Mouse (Mus musculus) lung, postnatal 0 days (tissue): ENCODE data around the gene Impdh1.

Source experiments
- CTCF ChIP-seq: IDR thresholded peaks from 2 replicates; pipeline ENCODE4 v1.5.1; 2016; ENCODE audit warnings: antibody characterized with exemption, mild to moderate bottlenecking
- EP300 ChIP-seq: IDR thresholded peaks from 2 replicates; pipeline ENCODE4 v1.6.1; 2016; ENCODE audit warnings: antibody characterized with exemption, mild to moderate bottlenecking, control low read depth

DNA sequence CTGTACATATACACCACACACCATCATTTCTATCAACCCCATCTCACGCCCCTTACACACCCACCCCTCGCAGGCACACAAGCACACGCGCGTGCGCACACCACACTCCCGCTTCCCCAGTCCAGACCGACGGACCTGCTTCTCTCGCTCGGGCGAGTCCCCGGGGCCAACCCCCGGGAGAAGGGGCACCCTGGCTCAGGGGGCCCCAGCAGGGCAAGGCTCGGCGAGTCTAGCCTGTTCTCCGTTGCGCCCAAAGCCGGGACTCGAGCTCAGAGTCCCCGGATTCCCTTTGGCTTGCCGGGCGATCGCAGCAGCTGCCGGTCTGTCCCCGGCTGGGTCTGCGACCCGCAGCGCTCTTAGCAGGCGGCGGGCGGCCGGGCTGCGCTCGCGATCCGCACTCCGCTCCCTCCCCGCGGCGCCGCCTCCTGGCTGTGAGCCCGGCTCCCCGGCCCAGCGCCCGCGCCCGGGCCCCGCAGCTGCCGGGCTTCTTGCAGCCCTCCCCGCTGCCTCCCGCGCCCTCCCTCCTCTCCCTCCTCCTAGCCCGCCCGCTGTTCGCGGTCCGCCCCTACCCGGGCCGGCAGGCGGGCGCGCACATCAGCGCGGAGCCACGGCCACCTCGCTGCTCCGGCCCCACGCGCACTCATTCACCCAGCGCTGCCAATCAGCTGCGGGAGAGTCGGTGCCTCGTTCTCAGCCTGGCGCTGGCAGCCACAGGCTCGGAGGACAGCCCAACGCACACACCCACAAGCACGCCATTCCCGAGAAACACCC lies 37.1 kb downstream of the Impdh1 start, which contains the start of gene Prrt4:
- no peak for TF ChIP-seq CTCF
- no peak for TF ChIP-seq EP300
